Mouse (Mus musculus): ENCODE data around the gene Neurl2.
"Not testable (repeated sequence)": the region's sequence is repeated elsewhere in the genome, so short reads cannot be mapped to it uniquely, and the experiment has no call there.

Neurl2 gene

GRCm38 (mm10) chr2:164833314-164833959 lies at the start of gene Neurl2:
TSS of gene Neurl2 (minus strand) at chr2:164833456.
- peak; percentile 100 for DNase-seq (ENCODE audit: low read depth, low spot score)

DNA sequence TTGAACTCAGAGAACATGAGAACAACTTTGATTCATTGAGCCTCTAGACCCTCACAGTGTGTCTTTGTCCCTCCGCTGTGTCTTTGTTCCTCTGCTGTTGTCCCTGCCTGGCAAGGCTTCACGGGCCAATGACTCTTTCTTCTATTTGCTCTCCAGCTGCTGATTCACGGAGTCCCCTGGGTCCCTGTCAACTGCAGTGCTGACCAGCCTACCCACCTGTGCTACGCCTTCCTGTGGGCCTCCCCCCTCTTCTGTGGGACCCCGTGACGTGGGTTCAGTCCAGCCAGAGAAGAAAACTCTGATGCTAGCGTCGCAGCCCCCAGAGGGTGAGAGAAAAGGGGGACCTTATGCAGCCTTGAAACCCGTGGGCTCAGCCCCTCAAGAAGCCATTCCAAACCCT lies 49.4 kb upstream of the Neurl2 start:
- DNase-seq (ENCODE audit: low read depth, low spot score), result no peak

- DNase-seq (ENCODE audit: low read depth, low spot score), result peak; percentile 97
Observed at GRCm38 (mm10) chr2:164879568-164880277, 46.5 kb upstream of the Neurl2 start.

DNA sequence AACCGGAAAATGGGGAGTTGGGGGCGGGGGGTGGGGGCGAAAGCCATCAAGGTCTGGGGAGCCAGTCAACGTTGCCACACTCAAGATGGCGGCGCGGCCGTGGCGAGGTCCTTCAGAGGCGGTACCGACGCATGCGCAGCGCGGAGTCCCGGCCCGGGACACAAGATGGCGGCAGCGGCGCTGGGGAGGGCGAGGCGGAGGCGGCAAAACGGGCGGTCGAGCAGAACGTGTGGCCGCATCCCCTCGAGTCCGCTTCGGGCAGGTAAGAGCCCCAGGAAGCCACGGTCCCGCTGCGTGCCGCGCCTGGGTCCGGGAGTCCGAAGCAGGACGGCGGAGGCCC lies 45.9 kb upstream of the Neurl2 start, which contains the start of gene Pcif1:
Pcif1 (plus strand) TSS at position 77 of the 340 bp plus-strand sequence.
- DNase-seq (ENCODE audit: low read depth, low spot score), result peak; percentile 90

- DNase-seq (ENCODE audit: low read depth, low spot score), result peak; percentile 55
Observed at GRCm38 (mm10) chr2:164878509-164879227, 45.4 kb upstream of the Neurl2 start.

- not testable (repeated sequence) for DNase-seq (ENCODE audit: low read depth, low spot score)
Observed at GRCm38 (mm10) chr2:164877376-164878215, 44.3 kb upstream of the Neurl2 start.

DNA sequence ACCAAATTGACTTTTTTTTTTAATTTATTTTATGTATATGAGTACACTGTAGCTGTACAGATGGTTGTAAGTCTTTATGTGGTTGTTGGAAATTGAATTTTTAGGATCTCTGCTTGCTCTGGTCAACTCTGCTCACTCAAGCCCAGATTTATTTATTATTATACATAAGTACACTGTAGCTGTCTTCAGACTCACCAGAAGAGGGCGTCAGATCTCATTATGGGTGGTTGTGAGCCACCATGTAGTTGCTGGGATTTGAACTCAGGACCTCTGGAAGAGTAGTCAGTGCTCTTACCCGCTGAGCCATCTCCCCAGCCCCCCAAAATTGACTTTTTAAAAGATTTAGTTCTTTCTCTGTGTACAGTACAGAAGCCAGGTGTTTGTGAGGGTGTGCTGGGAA lies 42.4 kb upstream of the Neurl2 start:
- not testable (repeated sequence) for DNase-seq (ENCODE audit: low read depth, low spot score)

- no peak for DNase-seq (ENCODE audit: low read depth, low spot score)
Observed at GRCm38 (mm10) chr2:164874239-164874769, 41.0 kb upstream of the Neurl2 start.

GRCm38 (mm10) chr2:164873621-164874020 lies 40.4 kb upstream of the Neurl2 start:
- no peak for DNase-seq (ENCODE audit: low read depth, low spot score)

DNA sequence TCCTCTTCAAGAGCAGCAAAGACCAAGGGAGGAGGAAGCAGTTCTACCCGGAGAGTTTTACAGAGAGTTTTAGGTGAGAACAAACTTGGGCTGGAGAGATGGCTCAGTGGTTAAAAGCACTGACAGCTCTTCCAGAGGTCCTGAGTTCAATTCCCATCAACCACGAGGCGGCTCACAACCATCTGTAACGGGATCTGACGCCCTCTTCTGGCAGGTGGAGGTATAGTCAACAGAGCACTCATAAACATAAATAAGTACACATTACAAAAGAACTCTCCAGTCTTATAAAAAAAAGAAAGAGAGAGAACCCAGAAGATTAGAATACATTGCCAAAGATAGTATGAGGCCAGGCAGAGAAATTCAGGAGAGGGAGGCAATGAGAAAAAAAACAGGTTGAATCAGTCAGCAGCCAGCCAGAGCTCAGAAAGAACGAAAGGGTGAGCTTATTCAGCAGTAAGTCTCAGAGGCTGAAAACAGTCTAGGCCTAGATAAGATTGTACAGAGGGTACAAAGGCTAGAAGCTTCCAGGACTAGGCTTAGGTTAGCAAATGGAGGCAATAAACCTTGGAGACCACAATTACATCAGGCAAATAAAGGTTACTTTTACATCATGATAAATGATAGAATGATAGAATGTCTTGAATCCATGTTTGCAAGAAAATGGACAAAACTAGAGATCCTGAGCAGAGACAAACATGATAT lies 38.5 kb upstream of the Neurl2 start:
- DNase-seq (ENCODE audit: low read depth, low spot score), result no peak

DNA sequence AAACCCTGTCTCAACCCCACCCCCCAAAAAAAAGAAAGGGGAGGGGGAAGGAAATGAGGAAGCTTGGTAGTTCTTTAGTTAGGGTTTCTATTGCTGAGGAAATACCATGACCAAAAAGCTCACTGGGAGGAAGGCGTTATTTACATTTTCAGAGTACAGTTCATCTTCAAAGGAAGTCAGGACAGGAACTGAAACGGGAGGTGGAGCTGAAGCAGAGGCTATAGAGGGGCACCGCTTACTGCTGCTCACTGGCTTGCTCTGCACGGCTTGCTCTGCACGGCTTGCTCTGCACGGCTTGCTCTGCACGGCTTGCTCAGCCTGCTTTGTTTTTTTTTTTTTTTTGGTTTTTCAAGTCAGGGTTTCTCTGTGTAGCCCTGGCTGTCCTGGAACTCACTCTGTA lies 35.2 kb upstream of the Neurl2 start:
- no peak for DNase-seq (ENCODE audit: low read depth, low spot score)

DNA sequence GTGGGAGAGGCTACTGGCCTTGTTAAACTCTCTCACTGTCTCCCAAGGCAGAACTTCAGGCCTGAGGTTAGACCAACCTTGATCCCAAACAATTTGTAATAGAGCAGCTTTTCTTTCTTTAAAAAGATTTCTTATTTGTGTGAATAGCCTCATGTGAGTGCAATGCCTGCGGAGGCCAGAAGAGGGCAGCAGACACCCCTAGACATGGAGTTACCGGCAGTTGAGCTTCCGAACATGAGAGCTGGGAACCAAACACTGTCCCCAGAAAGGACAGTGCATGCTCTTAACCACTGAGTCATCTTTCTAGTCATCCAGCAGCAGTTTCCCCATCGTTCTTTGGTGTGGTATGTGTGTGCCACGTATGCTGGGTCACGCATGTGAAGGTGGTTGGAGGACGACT lies 34.3 kb upstream of the Neurl2 start:
- no peak for DNase-seq (ENCODE audit: low read depth, low spot score)

- no peak for DNase-seq (ENCODE audit: low read depth, low spot score)
Observed at GRCm38 (mm10) chr2:164866741-164867551, 33.7 kb upstream of the Neurl2 start.

DNA sequence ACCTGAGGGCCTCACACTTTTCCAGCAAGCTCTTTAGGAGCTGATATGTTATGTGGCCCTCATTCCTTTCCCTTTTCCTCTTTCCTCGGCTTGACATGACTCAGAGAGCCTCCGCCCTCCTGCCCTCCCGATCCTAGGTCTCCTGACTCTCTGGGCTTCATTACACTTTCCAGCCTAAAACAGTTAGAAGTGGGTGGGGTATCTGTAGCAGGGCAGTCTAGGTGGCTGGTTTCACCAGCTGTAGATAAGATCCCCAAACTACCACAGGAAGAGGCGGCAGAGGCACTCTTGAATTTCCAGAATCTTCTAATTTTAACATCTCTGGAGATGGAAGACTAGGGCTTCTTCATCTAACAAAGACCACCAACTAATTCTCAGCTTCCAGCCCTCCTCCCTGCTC lies 31.3 kb upstream of the Neurl2 start:
- no peak for DNase-seq (ENCODE audit: low read depth, low spot score)

DNA sequence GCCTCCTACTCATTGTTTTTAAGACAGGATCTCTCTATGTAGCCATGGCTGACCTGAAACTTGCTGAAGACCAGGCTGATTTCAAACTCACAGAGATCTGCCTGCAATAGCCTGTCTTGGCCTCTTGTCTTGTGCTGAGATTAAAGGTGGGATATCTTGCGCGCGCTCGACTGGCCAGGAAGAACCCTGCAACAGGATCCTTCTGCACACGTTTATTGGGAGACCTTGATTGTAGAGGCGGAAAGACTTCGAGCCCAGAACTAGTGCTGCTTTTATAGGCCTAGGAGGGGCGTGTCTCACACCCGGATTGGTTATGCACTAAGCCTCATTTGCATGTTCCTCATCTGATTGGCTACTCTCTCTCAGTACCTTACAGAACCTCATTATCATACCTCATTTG lies 30.2 kb upstream of the Neurl2 start:
- DNase-seq (ENCODE audit: low read depth, low spot score), result not testable (repeated sequence)

DNA sequence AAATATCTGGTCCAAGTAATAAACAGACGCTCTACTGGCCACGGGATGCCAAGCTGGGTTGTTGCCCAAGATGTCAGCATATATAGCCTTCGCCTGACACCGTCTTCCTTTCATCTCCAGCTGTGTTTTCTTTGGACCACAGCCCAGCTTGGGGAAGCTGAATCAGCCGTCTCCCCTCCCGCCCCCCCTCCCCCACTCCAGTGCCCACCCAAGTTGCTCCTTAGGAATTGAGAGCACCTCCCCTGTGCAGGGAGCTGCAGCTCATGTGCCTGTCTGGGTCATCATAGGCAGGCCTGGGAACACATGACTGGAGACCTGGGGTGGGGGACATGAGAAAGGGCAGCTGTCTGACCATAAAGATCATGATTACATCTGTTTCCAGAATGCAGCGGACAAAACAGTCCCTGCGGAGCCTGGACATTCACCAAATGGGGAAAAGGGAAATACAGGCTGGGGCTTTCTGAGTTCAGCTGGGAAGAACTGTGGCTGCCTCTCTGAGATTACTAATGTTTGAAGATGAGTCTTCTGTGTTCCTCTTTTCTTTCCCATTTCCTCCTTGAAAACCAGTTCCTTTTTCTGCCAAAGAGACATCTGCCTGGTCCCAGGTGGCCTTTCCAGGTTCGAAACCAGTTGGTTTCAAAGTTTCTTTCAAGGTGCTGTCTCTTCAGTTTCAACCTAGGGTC lies 29.1 kb upstream of the Neurl2 start:
- DNase-seq (ENCODE audit: low read depth, low spot score), result no peak

DNA sequence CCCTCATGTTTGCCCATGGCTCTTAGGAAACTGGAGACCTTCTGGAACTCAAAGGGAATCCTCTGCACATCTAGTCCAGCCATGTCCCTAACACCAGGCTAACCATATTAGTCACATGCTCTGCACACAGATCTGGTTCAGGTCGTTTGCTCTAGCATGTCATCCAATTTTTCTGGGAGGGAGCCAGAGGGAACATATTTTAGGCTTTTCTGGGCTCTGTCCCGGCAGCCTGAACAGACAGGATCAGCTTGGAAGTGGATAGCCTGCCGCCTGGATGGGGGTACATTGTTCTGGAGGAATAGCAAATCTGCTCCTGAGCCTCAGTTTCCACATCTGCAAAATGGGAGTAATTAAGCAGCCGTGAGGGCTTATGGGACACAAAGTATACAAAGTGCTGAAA lies 27.8 kb upstream of the Neurl2 start:
- no peak for DNase-seq (ENCODE audit: low read depth, low spot score)

- no peak for DNase-seq (ENCODE audit: low read depth, low spot score)
Observed at GRCm38 (mm10) chr2:164859640-164860432, 26.6 kb upstream of the Neurl2 start.

GRCm38 (mm10) chr2:164859155-164859554 lies 25.9 kb upstream of the Neurl2 start:
- no peak for DNase-seq (ENCODE audit: low read depth, low spot score)
